In the genomic region with DNA sequence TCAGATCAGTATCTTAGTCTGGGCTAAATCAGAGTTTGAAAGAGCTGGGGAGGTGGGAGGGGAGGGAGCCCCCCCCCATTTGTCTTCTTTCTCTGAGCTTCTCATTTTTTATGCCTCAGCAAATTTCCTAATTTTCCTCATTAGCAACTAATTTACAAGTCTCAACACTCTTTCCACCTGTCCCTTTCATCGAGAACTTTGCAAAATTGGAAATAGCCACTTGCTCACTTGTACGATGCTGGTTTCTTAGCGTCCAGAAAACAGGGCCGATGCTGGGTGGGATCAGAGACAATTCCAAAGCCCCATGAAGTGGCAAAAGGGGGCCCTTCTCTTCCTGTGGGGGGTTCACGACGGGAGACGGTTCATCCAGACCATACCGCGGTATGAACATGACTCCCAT, we compare ENCODE assay signal across 24 mouse cellular contexts.
DNase-seq lines count a peak whose midpoint lies in the region; ATAC-seq lines count a peak whose summit lies in the region.
"Had no signal": no experiment of that assay in that cellular context is flagged by ENCODE, and none has a peak within 500 bp of the region (broad histone marks: within the 10 kb centered on the region; RNA-seq: fewer than 3 reads in every experiment).

No protein-coding gene starts in this region.

- H3K4me3 ChIP-seq in heart, embryonic 14.5 days (ENCODE audit: control insufficient read depth in 1 of 2, insufficient read depth in 1 of 2, low read depth in 1 of 2, low read length in 2 of 2) = no peak overlapping the region
- no peak overlapping the region for H3K4me3 ChIP-seq in forebrain, embryonic 15.5 days
- H3K4me3 ChIP-seq: embryonic facial prominence, embryonic 15.5 days; erythroblast, embryonic 14.5 days; gastrocnemius, adult 2 months; heart, embryonic 12.5 days; intestine, embryonic 15.5 days had no signal

- no peak overlapping the region for H3K27ac ChIP-seq in heart, embryonic 14.5 days (replicated peaks in 1 of 2; ENCODE audit: control insufficient read depth in 1 of 2, insufficient read depth in 1 of 2, low read depth in 2 of 2, low read length in 2 of 2)
- H3K27ac ChIP-seq in forebrain, embryonic 15.5 days (replicated peaks) = peak overlapping the region; percentile 72
- H3K27ac ChIP-seq: embryonic facial prominence, embryonic 15.5 days; gastrocnemius, adult 2 months; hindbrain, embryonic 14.5 days; intestine, embryonic 15.5 days had no signal

- DNase-seq in heart, adult 9 months (ENCODE audit: low spot score in 2 of 2) = no peak
- DNase-seq in retina, postnatal 1 day = peak; percentile 61
- DNase-seq in retina, embryonic 14.5 days (ENCODE audit: low spot score) = no peak
- no peak for DNase-seq in cerebellum, adult 8-10 months
- DNase-seq: adrenal gland, postnatal 14 days; cerebellum, adult 2 months; cerebellum, postnatal 14 days; embryo, embryonic 11 days; gastrocnemius, adult 2 months; gastrocnemius, postnatal 25 days; heart, adult 11 months; heart, postnatal 14 days; kidney, adult 18-20 months had no signal

- H3K9ac ChIP-seq in heart, embryonic 14.5 days (ENCODE audit: low read length) = peak overlapping the region; percentile 21; the same call in 1 of the 2 replicates
- 0 out of 2 replicates have a peak overlapping the region, but pooled peaks have one; percentile 13 for H3K9ac ChIP-seq in forebrain, embryonic 15.5 days (replicated peaks)
- H3K9ac ChIP-seq: embryonic facial prominence, embryonic 15.5 days; heart, embryonic 12.5 days; hindbrain, embryonic 14.5 days; intestine, embryonic 15.5 days had no signal

- H3K27me3 ChIP-seq in heart, embryonic 14.5 days (ENCODE audit: control insufficient read depth, insufficient read depth, low read length) = no peaks in the 10 kb centered on the region
- H3K27me3 ChIP-seq in forebrain, embryonic 15.5 days = no peaks in the 10 kb centered on the region; the same call in 1 of the 2 replicates
- H3K27me3 ChIP-seq: CH12.LX; heart, embryonic 12.5 days; intestine, embryonic 15.5 days had no signal

- H3K4me1 ChIP-seq in heart, embryonic 14.5 days (ENCODE audit: control insufficient read depth in 2 of 2, insufficient read depth in 2 of 2, low read length in 2 of 2) = peaks cover 61 to 75% of the 10 kb centered on the region in 2 experiments
- peaks cover 90% of the 10 kb centered on the region for H3K4me1 ChIP-seq in forebrain, embryonic 15.5 days

- no peaks in the 10 kb centered on the region for H3K36me3 ChIP-seq in heart, embryonic 14.5 days (ENCODE audit: control insufficient read depth, insufficient read depth, low read length)
- H3K36me3 ChIP-seq in forebrain, embryonic 15.5 days = no peaks in the 10 kb centered on the region
- H3K36me3 ChIP-seq: embryonic facial prominence, embryonic 15.5 days; heart, embryonic 12.5 days; intestine, embryonic 15.5 days had no signal

- peak overlapping the region; percentile 16 for H3K4me2 ChIP-seq in heart, embryonic 14.5 days (ENCODE audit: low read length)
- H3K4me2 ChIP-seq in forebrain, embryonic 15.5 days (replicated peaks) = no peak overlapping the region
- H3K4me2 ChIP-seq: embryonic facial prominence, embryonic 15.5 days; heart, embryonic 12.5 days; hindbrain, embryonic 14.5 days; intestine, embryonic 15.5 days had no signal

- no peak for ATAC-seq in heart, embryonic 14.5 days (ENCODE audit: insufficient number of reproducible peaks, insufficient read depth, low FRiP score, low read depth)
- ATAC-seq in forebrain, embryonic 15.5 days (replicated peaks) = no peak
- no peak for ATAC-seq in cerebellum, adult (ENCODE audit: insufficient number of reproducible peaks, low FRiP score, low TSS enrichment)
- ATAC-seq: activated CD4-positive, CD25-positive, alpha-beta regulatory T cell, adult 4 months; intestine, embryonic 15.5 days; Patski had no signal

- 49% methylated on average over 9 of the region's 9 CpGs for WGBS in heart, embryonic 14.5 days
- WGBS in forebrain, embryonic 15.5 days = 20% methylated on average over 9 of the region's 9 CpGs

- H3K9me3 ChIP-seq in heart, embryonic 14.5 days (ENCODE audit: control insufficient read depth, low read length) = no peaks in the 10 kb centered on the region
- H3K9me3 ChIP-seq in forebrain, embryonic 15.5 days = no peaks in the 10 kb centered on the region
- H3K9me3 ChIP-seq: embryonic facial prominence, embryonic 15.5 days; heart, embryonic 12.5 days; intestine, embryonic 15.5 days had no signal
